Mouse (Mus musculus): Measurements from ENCODE around the gene Ryk. TPM values are rescaled to one million over a fixed set of nuclear protein-coding genes. Genes with fewer than 3 reads are reported as not detected.
"Not testable (repeated sequence)": the region's sequence is repeated elsewhere in the genome, so short reads cannot be mapped to it uniquely, and the experiment has no call there.

Ryk gene
- polyA plus RNA-seq, 1 experiment: 69.2 TPM

DNA sequence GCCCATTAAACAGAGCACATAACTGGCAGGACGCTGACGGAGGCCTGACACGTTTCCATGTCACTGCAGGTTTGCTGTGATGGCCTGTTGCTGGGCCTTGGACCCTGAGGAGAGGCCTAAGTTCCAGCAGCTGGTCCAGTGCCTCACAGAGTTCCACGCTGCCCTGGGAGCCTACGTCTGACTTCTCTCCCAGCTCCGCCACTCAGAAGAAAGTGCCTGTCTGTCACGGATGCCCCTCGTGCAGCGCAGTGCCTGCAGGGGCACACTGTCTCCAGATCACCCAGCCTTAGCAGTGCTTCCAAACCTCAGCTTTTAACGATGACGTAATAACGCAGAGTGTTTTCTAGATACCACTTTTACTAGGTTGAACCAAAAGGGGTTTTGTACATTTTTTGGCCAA is 72.1 kb downstream of the Ryk start:
- DNase-seq (ENCODE audit: low spot score): no peak

DNA sequence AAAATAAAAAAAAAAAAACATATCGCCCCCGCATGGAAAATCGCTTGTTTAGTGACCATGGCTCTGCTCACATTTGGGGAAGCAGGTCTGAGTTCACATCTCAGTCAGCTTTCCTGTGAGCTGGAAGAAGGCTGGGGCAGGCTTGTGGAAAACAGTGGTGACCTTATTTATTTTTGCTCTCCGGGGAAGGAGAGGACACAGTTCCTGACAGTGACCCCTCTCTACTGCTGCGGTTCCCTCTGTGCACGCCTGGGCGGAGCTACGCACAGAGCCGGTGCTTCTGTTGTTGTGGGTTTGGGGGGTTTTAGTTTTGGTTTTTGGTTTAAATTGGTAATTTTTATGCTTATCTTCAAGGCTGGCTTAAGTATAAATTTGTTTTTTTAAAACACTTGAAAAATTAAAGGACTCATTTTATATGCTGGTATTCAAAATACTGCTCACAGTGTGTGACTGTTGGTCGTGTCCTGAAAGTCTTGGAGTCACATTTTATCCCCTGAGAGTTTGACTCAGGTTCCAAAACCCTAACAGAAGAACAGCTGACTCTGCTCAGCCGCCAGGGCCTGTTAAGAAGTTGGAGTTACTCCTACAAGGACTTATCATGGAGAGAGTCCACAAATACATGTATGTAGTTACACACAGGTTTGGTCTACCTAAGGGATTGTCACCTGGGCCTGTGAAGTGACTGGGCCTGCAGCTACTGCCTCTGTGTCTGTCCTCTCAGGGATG is 73.0 kb downstream of the Ryk start:
- DNase-seq (ENCODE audit: low spot score): no peak

DNA sequence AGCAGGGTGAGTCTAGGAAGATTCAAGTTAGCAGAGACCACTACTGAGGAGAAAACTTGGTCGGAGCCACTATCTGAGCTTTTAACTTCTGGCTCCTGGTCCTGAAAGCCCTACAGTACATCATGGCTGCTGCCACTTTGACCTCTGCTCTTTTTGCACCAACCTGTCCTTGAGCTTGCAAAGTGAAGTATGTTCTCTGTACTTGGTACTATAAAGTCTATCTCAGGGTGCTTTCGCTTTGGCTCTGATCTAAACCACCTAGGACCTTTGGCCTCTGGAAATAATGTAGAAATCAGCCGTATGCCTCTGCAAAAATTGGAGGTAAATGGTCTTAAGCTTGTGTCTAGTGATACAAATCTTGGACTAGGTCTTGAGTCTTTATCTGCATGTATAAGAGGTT is 76.8 kb downstream of the Ryk start:
- no peak for DNase-seq (ENCODE audit: low spot score)

DNA sequence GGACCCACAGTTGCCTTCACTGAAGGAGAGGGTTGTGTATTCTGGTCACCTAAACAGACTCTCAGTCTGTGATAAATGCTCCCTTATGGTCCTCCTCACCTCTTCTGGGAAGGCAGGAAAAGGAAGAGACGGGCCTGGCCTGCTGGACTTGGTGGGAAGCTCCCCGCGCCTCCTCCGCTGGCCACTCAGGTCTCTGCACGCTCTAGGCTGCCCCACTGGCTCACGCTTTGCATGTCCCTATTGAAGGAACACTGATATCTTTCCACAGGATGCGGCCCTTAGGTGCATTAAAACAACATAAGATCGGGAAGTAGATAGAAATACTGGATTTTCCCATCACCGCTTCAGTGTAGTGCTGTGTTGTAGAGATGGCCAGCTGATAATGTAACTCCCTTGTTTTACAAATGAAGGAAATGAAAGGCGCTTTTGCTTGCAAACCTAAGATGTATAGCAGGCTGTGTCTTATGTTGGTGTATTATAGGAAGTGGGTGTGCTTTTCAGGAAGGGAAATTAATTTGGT is 77.9 kb downstream of the Ryk start:
- no peak for DNase-seq (ENCODE audit: low spot score)

DNA sequence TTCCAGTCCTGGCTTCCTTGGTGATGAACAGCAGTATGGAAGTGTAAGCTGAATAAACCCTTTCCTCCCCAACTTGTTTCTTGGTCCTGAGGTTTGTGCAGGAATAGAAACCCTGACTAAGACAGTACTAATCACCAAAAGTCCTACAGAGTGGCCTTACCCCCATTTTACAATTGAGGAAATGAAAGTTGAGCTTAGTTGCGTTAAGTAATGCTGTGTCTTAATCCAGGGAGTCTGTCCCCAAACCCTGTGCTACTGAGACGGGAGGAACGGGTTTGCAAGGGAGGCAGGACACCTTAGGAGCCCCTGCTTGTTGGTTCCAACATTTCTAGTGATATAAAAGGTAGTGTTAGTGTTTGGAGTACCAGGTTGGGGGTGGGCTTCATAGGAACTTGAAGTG is 78.9 kb downstream of the Ryk start:
- DNase-seq (ENCODE audit: low spot score): not testable (repeated sequence)

DNA sequence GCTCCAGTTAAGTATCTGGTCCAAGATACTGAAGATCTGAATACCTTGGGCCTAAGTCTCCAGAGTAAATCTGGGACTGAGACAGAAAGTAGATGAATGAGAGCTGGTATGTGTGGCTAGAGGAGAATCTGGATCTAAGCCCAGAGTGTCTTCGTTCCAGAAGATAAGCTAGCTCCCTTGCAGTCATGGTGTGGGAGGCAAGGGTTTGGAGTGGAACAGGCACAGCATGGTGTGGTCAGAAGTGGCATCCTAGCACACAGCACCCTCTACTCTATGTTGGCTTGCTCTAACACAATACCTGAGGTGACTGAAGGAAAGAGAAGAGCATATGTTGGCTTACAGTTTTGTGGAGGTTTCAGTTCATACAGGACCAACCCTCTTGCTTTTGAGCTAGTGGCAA is 79.9 kb downstream of the Ryk start:
- no peak for DNase-seq (ENCODE audit: low spot score)

DNA sequence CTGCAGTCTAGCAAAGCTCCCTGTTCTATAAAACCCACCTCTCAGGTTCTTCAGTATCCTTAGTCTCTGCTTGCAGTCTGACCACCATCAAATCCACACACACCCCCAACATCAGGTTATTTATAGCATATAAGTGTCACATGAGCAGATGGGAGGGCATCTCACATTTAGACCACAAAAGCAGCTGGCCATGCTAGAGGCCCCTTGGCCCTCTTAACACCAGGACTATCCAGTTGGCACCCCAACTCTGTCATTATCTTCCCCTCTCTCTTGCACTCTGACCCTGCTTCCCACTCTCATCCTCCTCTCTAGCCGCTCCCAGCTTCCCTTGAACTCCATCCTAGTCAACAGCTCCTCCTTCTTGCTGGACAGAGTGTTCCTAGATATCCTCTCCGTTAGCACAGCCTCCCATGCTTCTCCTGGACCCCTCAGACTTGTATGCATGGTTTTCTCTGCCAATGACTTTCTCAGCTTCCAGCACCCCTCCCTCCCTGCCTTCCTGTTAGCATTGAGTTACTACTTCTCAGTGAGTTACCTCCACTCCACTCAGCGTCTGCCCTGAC is 80.7 kb downstream of the Ryk start:
- DNase-seq (ENCODE audit: low spot score): no peak

DNA sequence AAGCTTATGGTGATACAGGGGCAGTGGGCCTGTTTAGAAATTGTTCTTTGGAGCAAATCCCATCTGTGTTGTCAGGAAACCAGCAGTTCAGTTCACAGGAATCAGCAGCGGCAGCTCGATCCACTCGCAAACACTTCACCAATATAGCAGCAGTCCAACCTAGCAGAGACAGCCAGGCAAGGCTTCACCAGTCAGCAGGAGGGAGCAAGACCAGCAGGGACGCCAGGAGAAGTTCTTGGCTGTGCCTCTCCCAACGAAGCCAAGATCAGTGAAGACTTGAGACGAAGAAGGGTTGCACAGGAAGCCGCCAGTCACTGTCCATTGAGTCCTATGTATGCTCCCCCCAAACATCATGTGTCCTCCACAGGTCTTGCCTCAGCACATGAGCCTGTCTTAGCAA is 81.4 kb downstream of the Ryk start:
- DNase-seq (ENCODE audit: low spot score): no peak

DNA sequence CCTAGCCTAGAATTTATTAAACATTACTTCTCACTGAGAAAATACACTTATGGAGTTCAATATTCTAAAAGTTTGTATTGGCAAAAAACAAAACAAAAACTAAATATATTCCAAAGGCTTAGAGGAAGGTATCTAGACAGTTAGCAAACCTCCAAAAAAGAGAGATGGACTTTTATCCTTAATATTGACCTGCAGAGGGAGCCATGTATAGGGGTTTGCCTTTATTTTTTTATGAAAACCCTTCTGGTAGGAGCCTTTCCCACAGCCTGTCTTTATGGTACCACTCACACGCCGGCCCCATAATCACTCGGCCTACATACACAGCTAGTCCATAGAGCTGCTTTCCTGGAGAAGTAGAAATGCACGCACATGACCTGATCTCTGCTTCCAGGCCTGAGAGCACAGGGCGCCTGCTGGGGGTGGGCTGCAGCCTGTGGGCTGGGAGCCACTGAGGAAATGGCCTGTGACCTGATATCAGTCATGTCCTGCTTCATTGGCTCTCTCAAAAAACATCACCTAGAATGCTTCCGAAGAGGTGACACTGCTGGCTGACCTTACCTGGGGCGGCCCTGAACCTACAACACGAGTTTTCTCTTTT is 82.9 kb downstream of the Ryk start:
- no peak for DNase-seq (ENCODE audit: low spot score)

DNA sequence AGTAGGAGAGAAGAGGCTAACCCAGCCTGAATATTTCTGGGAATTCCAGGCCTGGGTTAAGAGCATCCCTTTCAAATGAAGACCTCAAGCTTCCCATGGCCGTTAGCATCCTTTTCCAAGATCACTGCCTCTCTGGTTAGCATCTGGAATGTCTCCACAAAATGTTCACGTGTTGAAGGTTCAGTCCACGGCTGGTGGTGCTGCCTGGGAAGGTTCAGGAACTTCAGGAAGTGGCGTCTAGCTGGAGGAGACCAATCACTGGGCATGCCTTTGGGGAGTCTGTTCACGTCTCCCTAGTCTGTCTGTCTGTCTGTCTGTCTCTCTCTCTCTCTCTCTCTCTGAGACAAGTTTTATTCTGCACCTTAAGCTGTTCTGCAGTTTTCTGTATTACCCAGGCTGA is 84.8 kb downstream of the Ryk start:
- no peak for DNase-seq (ENCODE audit: low spot score)

DNA sequence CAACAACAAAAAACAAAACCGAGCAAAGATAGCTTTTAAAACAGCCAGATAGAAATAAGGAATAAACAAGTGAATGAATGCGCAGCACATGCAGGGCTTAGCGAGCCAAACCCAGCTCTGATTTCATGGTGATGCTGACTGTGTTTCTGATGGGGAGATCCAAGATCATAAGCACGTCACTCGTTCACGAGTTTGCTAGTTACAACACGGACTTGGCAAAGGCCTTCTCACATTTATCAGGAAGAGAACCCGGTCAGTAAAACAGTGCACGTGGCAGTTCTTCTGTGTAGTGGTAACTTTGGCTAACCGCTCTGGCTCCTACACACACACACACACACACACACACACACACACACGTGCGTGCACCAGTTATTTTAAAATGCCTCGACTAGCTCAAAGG is 87.1 kb downstream of the Ryk start:
- DNase-seq (ENCODE audit: low spot score): no peak

DNA sequence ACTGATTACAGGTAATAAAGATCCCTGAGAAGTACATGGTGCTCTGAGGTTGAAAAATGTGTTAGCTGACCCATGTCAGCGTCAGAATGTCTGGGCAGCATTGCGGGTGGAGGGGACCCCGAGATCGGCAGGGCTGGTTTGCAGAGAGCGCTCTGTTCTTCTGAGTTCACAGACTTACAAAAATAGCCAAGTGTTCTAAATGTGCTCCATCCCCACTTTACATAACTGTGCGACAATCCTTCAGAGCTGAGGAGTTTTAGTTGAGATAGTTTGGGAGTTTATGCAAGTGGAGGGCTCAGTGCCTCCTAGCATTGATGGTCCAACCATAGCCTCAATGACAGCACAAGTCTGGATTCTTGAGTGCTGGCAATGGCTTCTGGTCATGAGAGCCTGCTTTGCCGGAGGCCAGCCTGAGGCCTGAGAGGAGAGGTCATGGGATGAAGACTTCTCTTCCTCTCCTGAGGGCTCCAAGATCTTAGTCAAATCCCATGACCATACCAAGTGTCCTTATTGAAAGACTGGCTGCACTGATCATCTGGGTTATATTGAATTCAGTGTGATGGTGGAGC is 88.2 kb downstream of the Ryk start:
- no peak for DNase-seq (ENCODE audit: low spot score)

DNA sequence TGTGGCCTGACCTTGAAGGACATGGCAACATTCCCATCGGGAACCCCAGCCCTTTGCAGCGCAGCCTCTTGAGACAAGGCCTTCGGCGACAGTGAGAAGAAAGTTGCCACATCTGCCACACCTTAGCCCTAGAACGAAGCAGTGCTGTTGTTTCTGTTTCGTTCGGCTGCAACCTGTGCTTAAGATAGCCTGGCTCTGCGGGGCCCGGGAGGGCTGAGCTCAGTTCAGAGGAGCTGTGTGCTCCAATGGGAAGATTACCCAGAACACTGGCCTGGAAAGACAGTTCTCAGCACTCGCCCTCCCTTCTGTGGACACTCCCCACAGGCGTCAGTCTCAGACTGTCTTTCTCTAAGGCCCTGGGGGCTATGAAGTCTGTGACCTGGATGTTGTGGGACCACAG is 89.1 kb downstream of the Ryk start:
- DNase-seq (ENCODE audit: low spot score): no peak

DNA sequence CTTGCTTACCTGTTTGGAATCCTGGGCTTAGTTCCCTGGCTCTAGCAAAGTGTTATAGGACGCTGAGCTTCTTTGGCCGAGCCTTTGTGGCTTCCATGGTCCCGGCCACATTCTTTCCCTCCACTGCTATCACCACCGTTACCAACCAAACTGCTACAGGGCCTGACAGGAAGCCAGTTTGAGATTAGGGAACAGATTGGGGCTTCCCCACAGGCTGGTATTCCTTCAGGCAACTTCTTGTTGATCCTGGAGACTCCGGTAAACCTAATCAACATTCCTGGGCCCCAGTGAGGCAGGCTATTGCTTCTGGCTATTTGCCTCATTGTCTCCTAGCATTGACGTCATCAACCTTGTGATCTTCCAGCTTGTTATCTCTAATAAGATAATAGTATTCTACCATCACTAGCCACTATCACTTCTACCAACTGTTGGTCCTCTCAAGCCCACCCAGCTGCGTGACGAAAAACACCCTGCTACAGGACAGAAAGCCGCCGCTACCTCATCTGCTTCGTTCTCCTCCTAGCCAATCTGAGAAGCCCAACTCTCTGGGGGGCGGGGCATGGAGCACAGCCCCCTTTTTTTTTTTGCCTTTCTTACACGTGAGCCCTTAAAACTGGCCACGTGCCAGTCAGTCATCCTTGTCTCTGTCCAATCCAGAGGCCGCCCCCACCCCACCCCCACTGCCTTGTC is 90.1 kb downstream of the Ryk start:
- DNase-seq (ENCODE audit: low spot score): no peak

DNA sequence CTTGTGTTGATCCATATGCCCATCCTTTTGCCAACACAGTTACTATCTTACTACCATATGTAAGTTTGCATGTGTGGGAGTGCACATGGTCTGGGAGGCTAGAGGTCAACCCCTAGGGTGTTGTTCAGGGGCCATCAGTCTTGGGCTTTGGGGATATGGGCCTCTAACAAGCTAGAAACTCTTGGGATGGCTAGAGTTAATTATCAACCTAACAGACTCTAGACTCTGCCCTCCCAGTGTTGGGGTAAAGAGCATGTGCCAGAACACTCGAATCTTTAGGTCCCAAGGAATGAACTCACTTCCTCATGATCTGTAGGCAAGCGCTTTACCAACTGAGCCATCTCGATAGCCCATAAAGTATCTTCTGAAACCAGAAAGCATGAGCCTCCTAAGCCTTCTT is 91.4 kb downstream of the Ryk start:
- DNase-seq (ENCODE audit: low spot score): no peak

DNA sequence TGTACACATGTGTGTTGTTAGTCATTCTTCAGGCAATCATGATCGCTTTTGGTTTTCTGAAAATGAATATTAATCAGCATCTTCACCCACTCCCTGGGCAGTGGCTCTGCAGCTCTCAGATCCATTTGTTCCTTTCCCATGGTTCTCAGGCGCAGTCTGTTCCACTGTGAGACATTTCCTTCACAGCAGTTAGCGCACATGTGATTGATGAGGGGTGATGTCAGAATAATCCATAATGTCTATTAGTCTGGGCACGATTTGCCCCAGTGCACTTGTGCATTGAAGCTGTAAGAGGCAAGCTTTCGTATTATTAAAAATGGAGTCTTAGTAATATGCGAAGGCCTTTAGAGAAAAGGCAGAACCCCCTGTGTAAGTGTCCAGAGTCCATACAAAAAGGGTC is 95.1 kb downstream of the Ryk start:
- no peak for DNase-seq (ENCODE audit: low spot score)

DNA sequence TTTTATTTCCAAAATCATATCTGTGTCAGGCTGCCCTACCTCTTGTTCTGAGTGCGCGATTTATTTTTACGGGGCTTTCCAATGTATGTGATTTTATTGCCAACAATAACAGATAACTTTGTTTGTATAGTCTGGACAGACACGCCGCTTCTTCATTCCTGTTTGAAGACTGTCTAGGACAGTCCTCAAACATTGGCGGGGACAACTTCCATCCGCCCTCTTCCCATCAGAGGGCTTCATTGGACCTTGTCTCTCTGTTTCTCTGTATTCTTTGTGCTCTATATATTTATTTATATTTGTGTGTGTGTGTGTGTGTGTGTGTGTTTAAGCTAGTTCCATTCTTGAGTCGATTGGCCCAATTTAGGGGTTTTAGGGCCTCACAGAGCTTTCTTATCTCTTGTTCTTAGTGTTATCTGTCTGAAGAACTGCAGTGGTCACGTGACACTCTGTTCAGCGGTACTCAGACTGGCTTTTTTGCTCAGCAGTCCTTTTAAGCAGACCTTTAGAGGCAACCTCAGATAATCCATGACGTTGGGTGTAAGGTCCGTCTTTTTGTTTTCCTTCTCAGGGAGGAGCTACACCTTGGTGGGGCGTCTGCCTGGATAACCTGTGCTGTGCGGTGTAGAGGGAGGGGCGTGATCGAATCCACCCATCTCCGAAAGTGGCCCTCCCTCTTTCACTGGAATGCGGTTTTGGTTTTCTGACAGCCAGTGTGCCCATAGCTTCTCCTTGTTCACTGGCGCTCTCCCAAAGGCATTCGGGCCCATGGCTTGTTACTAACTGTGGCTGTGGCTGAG is 99.4 kb downstream of the Ryk start:
- no peak for DNase-seq (ENCODE audit: low spot score)

DNA sequence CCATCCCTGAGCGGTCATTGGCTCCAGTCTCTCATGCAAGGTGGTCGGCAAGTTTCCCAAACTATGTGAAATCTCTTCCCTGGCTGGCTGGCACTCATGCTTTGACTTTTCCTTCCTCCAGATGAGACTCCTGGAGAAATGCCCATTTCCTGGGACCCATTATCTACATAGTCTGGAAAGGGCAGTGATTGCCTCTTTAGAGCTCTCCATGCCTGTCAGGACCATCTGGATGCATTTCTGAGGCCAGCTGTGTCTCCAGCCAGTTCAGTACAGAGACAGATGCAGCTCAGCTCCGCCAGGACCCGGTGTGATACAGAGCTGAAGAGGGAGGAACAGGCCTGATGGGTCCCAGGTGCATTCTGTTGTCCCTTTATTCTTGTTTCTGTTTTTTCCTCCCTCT is 107.5 kb downstream of the Ryk start:
- no peak for DNase-seq (ENCODE audit: low spot score)

DNA sequence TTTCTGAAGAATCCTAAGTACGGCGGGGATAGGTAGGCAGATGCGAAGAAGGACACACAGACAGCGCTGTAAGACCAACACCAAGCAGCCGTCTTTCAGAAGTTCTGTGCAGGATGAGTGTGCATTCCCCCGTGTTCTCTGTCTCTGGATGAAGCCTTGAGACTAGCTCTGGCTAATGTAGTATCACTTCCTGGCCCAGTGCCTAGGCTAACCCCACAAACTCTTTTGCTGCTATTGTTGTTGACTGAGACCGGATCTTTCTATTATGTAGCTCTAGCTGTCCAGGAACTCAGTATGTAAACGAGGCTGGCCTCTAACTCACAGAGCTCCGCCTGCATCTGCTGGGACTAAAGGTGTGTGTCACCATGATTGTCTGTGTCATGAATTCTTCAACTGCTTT is 110.2 kb downstream of the Ryk start:
- DNase-seq (ENCODE audit: low spot score): no peak

DNA sequence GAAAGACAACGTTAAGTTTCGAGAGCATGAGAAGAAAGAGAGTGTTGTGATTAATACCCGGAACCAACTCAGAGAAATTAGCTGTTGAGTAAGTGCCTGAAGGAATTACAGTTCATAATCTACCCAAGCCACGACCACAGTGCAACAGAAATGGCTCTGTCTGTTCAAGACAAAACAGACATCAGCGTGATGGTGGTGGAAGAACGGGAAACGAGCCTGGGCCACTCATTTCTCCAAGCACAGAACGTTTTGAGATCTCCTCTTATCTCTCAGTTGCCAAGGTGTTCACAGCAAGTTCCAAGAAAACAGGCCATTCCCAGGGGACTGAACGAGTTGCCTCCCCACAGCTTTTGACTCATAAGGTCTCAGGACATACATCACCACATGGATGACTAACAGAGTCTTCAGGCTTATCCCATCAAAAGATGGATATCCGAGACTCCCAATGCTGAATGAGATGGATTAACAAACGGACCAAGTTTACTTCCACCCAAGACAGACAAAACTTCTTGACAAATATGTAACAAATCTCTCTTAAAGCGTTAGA is 111.8 kb downstream of the Ryk start:
- DNase-seq (ENCODE audit: low spot score): no peak

DNA sequence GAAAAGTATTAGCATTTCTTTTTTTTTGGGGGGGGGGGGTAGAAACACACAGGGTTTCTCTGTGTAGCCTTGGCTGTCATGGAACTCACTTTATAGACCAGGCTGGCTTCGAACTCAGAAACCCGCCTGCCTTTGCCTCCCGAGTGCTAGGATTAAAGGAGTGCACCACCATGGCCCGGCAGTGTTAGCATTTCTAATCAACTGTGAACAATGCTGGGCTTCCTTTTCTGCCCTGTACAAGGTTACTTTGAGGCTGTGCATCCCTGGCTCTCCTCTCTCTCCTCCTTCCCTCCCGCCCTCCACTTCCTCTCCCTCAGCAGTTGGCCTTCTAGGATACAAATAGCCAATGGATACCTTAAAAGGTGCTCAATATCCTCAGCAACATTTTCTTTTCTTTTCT is 114.0 kb downstream of the Ryk start:
- no peak for DNase-seq (ENCODE audit: low spot score)
